Mouse (Mus musculus): Measurements from ENCODE around the gene Hpse. TPM values are rescaled to one million over a fixed set of nuclear protein-coding genes. Genes with fewer than 3 reads are reported as not detected.
A peak's percentile ranks its signal among the peaks of the same experiment; 100 is the strongest.

Hpse gene
- polyA plus RNA-seq, 1 experiment from 2014 or later: 2.9 TPM

GRCm38 (mm10) chr5:100672403-100672802, 47.1 kb downstream of the Hpse start:
- H3K4me1 ChIP-seq (ENCODE audit: control insufficient read depth, insufficient read depth, low read length): peaks cover 21% of the 10 kb centered on the region
- WGBS: 65% methylated on average over 4 of the region's 4 CpGs
- no peaks in the 10 kb centered on the region for H3K9me3 ChIP-seq (ENCODE audit: control insufficient read depth, low read length)
- H3K9ac ChIP-seq (ENCODE audit: low read depth, low read length): no peak overlapping the region
- H3K36me3 ChIP-seq (ENCODE audit: control insufficient read depth, insufficient read depth, low read length): peaks cover 8% of the 10 kb centered on the region; the same call in 1 of the 2 replicates
- peak overlapping the region; percentile 68 for H3K4me2 ChIP-seq (ENCODE audit: low read depth, low read length)
- no peak overlapping the region for H3K27ac ChIP-seq (ENCODE audit: low read length)
- no peaks in the 10 kb centered on the region for H3K27me3 ChIP-seq (replicated peaks; ENCODE audit: control insufficient read depth, insufficient read depth, low read length)
- peak overlapping the region; percentile 16; the same call in 1 of the 2 replicates for H3K4me3 ChIP-seq (ENCODE audit: low read length)
- ATAC-seq: no peak

GRCm38 (mm10) chr5:100671897-100672296, 47.6 kb downstream of the Hpse start:
- Histone ChIP-seq H3K4me2 (ENCODE audit: low read depth, low read length) (no peak overlapping the region), H3K27ac (ENCODE audit: low read length) (no peak overlapping the region)

GRCm38 (mm10) chr5:100671398-100671797, 48.1 kb downstream of the Hpse start:
- Histone ChIP-seq H3K4me2 (ENCODE audit: low read depth, low read length) (no peak overlapping the region), H3K27me3 (replicated peaks; ENCODE audit: control insufficient read depth, insufficient read depth, low read length) (no peaks in the 10 kb centered on the region), H3K4me1 (ENCODE audit: control insufficient read depth, insufficient read depth, low read length) (peaks cover 21% of the 10 kb centered on the region), H3K27ac (ENCODE audit: low read length) (no peak overlapping the region), H3K9ac (ENCODE audit: low read depth, low read length) (no peak overlapping the region), H3K36me3 (ENCODE audit: control insufficient read depth, insufficient read depth, low read length) (peaks cover 10% of the 10 kb centered on the region; the same call in 1 of the 2 replicates), H3K4me3 (ENCODE audit: low read length) (no peak overlapping the region), H3K9me3 (ENCODE audit: control insufficient read depth, low read length) (no peaks in the 10 kb centered on the region)
- 19% methylated on average over 5 of the region's 5 CpGs for WGBS
- no peak for ATAC-seq

More at GRCm38 (mm10) chr5:100671897-100672296, 47.6 kb downstream of the Hpse start:
- no peaks in the 10 kb centered on the region for H3K27me3 ChIP-seq (replicated peaks; ENCODE audit: control insufficient read depth, insufficient read depth, low read length)
- H3K9ac ChIP-seq (ENCODE audit: low read depth, low read length): no peak overlapping the region
- peaks cover 10% of the 10 kb centered on the region; the same call in 1 of the 2 replicates for H3K36me3 ChIP-seq (ENCODE audit: control insufficient read depth, insufficient read depth, low read length)
- WGBS: 49% methylated on average over 3 of the region's 3 CpGs
- no peak for ATAC-seq
- H3K4me3 ChIP-seq (ENCODE audit: low read length): no peak overlapping the region
- peaks cover 21% of the 10 kb centered on the region for H3K4me1 ChIP-seq (ENCODE audit: control insufficient read depth, insufficient read depth, low read length)
- no peaks in the 10 kb centered on the region for H3K9me3 ChIP-seq (ENCODE audit: control insufficient read depth, low read length)

DNA sequence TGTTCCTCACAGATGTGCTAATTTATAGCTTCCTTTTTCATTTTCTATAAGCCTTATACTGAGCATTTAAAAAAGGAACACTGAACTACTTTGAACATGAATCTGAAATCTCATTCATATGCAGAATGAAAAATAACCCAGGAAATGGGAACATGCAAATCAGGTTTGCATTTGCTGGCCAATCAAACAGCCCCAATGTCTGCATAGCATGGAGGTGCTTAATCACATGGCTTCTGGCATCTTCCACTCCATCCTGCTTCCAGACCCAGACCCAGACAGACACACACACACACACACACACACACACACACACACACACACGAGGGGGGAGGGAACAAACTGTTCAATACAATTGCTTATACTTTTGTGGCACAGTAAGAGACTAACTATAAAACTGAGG, 52.6 kb downstream of the Hpse start:
- WGBS: 92% methylated on average over 1 of the region's 1 CpGs

DNA sequence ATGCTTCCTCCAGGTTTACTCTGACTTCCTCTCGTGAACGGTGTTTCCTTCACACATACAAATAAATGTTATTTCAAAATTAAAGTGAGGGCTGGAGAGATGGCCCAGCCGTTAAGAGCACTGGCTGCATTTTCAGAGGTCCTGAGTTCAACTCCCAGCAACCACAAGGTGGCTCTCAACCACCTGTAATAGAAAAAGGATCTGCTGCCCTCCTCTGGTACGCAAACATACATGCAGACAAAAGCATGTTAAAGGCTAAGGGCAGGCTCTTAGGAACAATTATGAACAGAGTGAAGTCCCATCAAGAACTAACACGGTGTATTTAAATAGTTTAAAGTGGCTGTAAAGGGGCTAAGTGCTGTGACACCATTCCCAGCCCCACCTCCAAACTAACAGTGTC, 55.7 kb downstream of the Hpse start:
- H3K36me3 ChIP-seq (ENCODE audit: control insufficient read depth, insufficient read depth, low read length): peaks cover 26% of the 10 kb centered on the region
- no peaks in the 10 kb centered on the region for H3K4me1 ChIP-seq (ENCODE audit: control insufficient read depth, insufficient read depth, low read length)
- no peak overlapping the region for H3K4me2 ChIP-seq (ENCODE audit: low read depth, low read length)
- 37% methylated on average over 5 of the region's 5 CpGs for WGBS
- no peak overlapping the region for H3K27ac ChIP-seq (ENCODE audit: low read length)
- ATAC-seq: peak; percentile 39
- no peak overlapping the region for H3K9ac ChIP-seq (ENCODE audit: low read depth, low read length)
- no peak overlapping the region for H3K4me3 ChIP-seq (ENCODE audit: low read length)
- no peaks in the 10 kb centered on the region for H3K27me3 ChIP-seq (replicated peaks; ENCODE audit: control insufficient read depth, insufficient read depth, low read length)
- H3K9me3 ChIP-seq (ENCODE audit: control insufficient read depth, low read length): no peaks in the 10 kb centered on the region

More for the DNA sequence above, 52.6 kb downstream of the Hpse start:
- H3K27ac ChIP-seq (ENCODE audit: low read length): no peak overlapping the region
- no peaks in the 10 kb centered on the region for H3K9me3 ChIP-seq (ENCODE audit: control insufficient read depth, low read length)
- no peak for ATAC-seq
- H3K36me3 ChIP-seq (ENCODE audit: control insufficient read depth, insufficient read depth, low read length): peaks cover 24% of the 10 kb centered on the region
- H3K4me3 ChIP-seq (ENCODE audit: low read length): no peak overlapping the region
- H3K27me3 ChIP-seq (replicated peaks; ENCODE audit: control insufficient read depth, insufficient read depth, low read length): no peaks in the 10 kb centered on the region
- H3K9ac ChIP-seq (ENCODE audit: low read depth, low read length): no peak overlapping the region
- H3K4me2 ChIP-seq (ENCODE audit: low read depth, low read length): no peak overlapping the region
- peaks cover 8% of the 10 kb centered on the region for H3K4me1 ChIP-seq (ENCODE audit: control insufficient read depth, insufficient read depth, low read length)

DNA sequence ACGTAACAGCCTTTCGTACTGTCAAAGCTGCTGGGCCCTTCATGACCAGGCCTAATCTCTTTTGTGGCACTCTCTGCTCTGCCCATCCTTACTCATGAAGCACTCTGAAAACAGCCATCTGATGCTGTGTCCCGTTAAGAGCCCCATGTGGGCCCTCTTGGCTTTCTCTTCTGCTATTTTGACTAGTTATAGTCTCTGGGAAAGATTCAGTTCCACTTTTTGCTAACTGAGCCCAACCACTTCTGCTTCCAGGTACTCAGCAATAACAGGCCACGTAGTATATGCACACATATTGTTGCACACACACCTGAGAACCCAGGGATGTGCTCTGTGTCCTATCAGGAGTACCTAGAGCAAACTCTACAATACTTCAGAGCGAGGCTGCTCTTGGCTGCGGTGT, 56.5 kb downstream of the Hpse start:
- no peak overlapping the region for H3K4me2 ChIP-seq (ENCODE audit: low read depth, low read length)
- H3K27ac ChIP-seq (ENCODE audit: low read length): no peak overlapping the region
- no peaks in the 10 kb centered on the region for H3K27me3 ChIP-seq (replicated peaks; ENCODE audit: control insufficient read depth, insufficient read depth, low read length)
- H3K4me1 ChIP-seq (ENCODE audit: control insufficient read depth, insufficient read depth, low read length): no peaks in the 10 kb centered on the region
- ATAC-seq: 0 out of 2 replicates have a peak, but pooled peaks have one; percentile 9
- no peaks in the 10 kb centered on the region for H3K9me3 ChIP-seq (ENCODE audit: control insufficient read depth, low read length)
- no peak overlapping the region for H3K4me3 ChIP-seq (ENCODE audit: low read length)
- WGBS: 91% methylated on average over 6 of the region's 6 CpGs
- peaks cover 27% of the 10 kb centered on the region for H3K36me3 ChIP-seq (ENCODE audit: control insufficient read depth, insufficient read depth, low read length)
- no peak overlapping the region for H3K9ac ChIP-seq (ENCODE audit: low read depth, low read length)

- Histone ChIP-seq H3K27me3 (replicated peaks; ENCODE audit: control insufficient read depth, insufficient read depth, low read length) (no peaks in the 10 kb centered on the region), H3K4me3 (ENCODE audit: low read length) (no peak overlapping the region), H3K4me2 (ENCODE audit: low read depth, low read length) (no peak overlapping the region), H3K9me3 (ENCODE audit: control insufficient read depth, low read length) (no peaks in the 10 kb centered on the region), H3K9ac (ENCODE audit: low read depth, low read length) (no peak overlapping the region), H3K4me1 (ENCODE audit: control insufficient read depth, insufficient read depth, low read length) (no peaks in the 10 kb centered on the region), H3K36me3 (ENCODE audit: control insufficient read depth, insufficient read depth, low read length) (peaks cover 23% of the 10 kb centered on the region), H3K27ac (ENCODE audit: low read length) (no peak overlapping the region)
- WGBS: 66% methylated on average over 6 of the region's 6 CpGs
- no peak for ATAC-seq
These were observed 61.1 kb downstream of the Hpse start for GRCm38 (mm10) chr5:100658460-100658859.

GRCm38 (mm10) chr5:100656352-100656751, 63.2 kb downstream of the Hpse start:
- no peaks in the 10 kb centered on the region for H3K27me3 ChIP-seq (replicated peaks; ENCODE audit: control insufficient read depth, insufficient read depth, low read length)
- whole genome bisulfite sequencing: 80% methylated on average over 6 of the region's 6 CpGs
- H3K36me3 ChIP-seq (ENCODE audit: control insufficient read depth, insufficient read depth, low read length): peaks cover 14% of the 10 kb centered on the region; the same call in 1 of the 2 replicates
- no peak overlapping the region for H3K9ac ChIP-seq (ENCODE audit: low read depth, low read length)
- no peak overlapping the region for H3K4me2 ChIP-seq (ENCODE audit: low read depth, low read length)
- no peaks in the 10 kb centered on the region for H3K4me1 ChIP-seq (ENCODE audit: control insufficient read depth, insufficient read depth, low read length)
- H3K4me3 ChIP-seq (ENCODE audit: low read length): no peak overlapping the region
- H3K9me3 ChIP-seq (ENCODE audit: control insufficient read depth, low read length): no peaks in the 10 kb centered on the region
- ATAC-seq: no peak
- no peak overlapping the region for H3K27ac ChIP-seq (ENCODE audit: low read length)

DNA sequence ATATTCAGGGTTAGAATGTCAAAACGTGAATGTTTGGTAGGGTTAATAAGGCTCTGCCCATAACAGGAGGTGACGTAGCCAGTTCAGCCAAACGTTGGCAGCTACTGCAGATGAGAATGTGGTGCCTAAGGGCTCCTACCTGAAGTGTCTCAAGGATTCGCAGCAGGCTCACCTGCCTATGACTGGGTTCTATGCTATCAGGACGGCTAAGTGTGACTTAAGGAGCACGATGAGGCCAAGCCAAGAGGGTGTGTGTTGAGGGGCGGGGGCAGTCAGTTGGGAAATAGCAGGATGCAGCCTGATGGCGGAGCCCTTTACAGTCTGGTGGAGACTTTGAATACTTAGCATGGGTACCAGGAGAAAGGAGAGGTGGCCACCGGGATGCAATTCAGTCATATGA, 67.2 kb downstream of the Hpse start:
- no peak overlapping the region for H3K9ac ChIP-seq (ENCODE audit: low read depth, low read length)
- ATAC-seq: no peak
- H3K27me3 ChIP-seq (replicated peaks; ENCODE audit: control insufficient read depth, insufficient read depth, low read length): no peaks in the 10 kb centered on the region
- no peak overlapping the region for H3K27ac ChIP-seq (ENCODE audit: low read length)
- H3K4me3 ChIP-seq (ENCODE audit: low read length): no peak overlapping the region
- no peaks in the 10 kb centered on the region for H3K9me3 ChIP-seq (ENCODE audit: control insufficient read depth, low read length)
- WGBS: 80% methylated on average over 9 of the region's 9 CpGs
- no peak overlapping the region for H3K4me2 ChIP-seq (ENCODE audit: low read depth, low read length)
- peaks cover 19% of the 10 kb centered on the region; the same call in 1 of the 2 replicates for H3K4me1 ChIP-seq (ENCODE audit: control insufficient read depth, insufficient read depth, low read length)
- 0 out of 2 replicates have a peak, but pooled peaks cover 4% of the 10 kb centered on the region for H3K36me3 ChIP-seq (ENCODE audit: control insufficient read depth, insufficient read depth, low read length)

DNA sequence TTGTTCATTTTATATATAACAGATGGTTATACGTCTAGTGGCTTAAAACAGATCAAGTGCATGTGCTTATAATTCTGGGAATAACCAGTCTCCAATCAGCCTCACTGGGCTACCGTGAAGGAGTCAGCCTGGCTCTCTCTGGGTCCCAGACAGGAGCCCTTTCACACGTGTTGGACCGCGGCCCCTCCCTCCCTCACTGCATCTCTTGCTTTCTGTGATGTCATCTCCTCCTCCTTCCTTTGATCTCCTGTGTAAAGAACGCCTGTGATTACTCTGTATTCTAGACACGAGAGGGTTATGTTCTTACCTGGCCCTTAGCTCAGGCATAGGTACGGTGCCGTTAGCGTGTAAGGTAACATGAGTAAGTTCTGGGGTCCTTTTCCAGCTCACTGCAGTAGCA, 68.0 kb downstream of the Hpse start:
- no peaks in the 10 kb centered on the region for H3K9me3 ChIP-seq (ENCODE audit: control insufficient read depth, low read length)
- H3K27me3 ChIP-seq (replicated peaks; ENCODE audit: control insufficient read depth, insufficient read depth, low read length): no peaks in the 10 kb centered on the region
- peaks cover 25% of the 10 kb centered on the region; the same call in 1 of the 2 replicates for H3K4me1 ChIP-seq (ENCODE audit: control insufficient read depth, insufficient read depth, low read length)
- no peak overlapping the region for H3K4me3 ChIP-seq (ENCODE audit: low read length)
- no peak for ATAC-seq
- WGBS: 83% methylated on average over 10 of the region's 10 CpGs
- H3K27ac ChIP-seq (ENCODE audit: low read length): no peak overlapping the region
- H3K36me3 ChIP-seq (ENCODE audit: control insufficient read depth, insufficient read depth, low read length): 0 out of 2 replicates have a peak, but pooled peaks cover 4% of the 10 kb centered on the region
- no peak overlapping the region for H3K4me2 ChIP-seq (ENCODE audit: low read depth, low read length)
- H3K9ac ChIP-seq (ENCODE audit: low read depth, low read length): no peak overlapping the region
